Mouse (Mus musculus) neural tube, embryonic 11.5 days (tissue): ENCODE measurements around the gene Stam. TPM values are rescaled to one million over a fixed set of nuclear protein-coding genes. Genes with fewer than 3 reads are reported as not detected.

ENCODE experiments used
- ATAC-seq: fragments of 200-750 bp; cut with Nextera tagmentation; 2 replicates; pipeline ENCODE4 v1.8.0; 2017; ENCODE audit warnings: moderate number of reproducible peaks, mild to moderate bottlenecking, moderate TSS enrichment, moderate library complexity; ENCODE audit not compliant: insufficient read depth, low FRiP score, low TSS enrichment
- DNase-seq: peaks from one replicate; pipeline ENCODE4 v3.0.0-alpha.2; 2015; ENCODE audit warnings: low spot score
- H3K27ac ChIP-seq: fragments of 300-500 bp; sonication (generic); 2 replicates; pipeline ENCODE4 v1.5.1; 2014; ENCODE audit warnings: low read depth, mild to moderate bottlenecking, low read length
- H3K27me3 ChIP-seq: fragments of 300-500 bp; sonication (generic); 2 replicates; pipeline ENCODE4 v1.6.1; 2014; ENCODE audit warnings: mild to moderate bottlenecking, low read length, mixed read lengths; ENCODE audit not compliant: control insufficient read depth, insufficient read depth
- H3K36me3 ChIP-seq: fragments of 300-500 bp; sonication (generic); 2 replicates; pipeline ENCODE4 v1.6.1; 2014; ENCODE audit warnings: mild to moderate bottlenecking, low read length, moderate library complexity, mixed read lengths; ENCODE audit not compliant: control insufficient read depth, insufficient read depth
- H3K4me1 ChIP-seq: fragments of 300-500 bp; sonication (generic); 2 replicates; pipeline ENCODE4 v1.6.1; 2014; ENCODE audit warnings: low read length, mixed read lengths; ENCODE audit not compliant: control insufficient read depth, insufficient read depth
- H3K4me2 ChIP-seq: fragments of 300-500 bp; sonication (generic); 2 replicates; pipeline ENCODE4 v1.6.1; 2014; ENCODE audit warnings: low read depth, mild to moderate bottlenecking, moderate library complexity
- H3K4me3 ChIP-seq: fragments of 300-500 bp; sonication (generic); 2 replicates; pipeline ENCODE4 v1.5.1; 2014; ENCODE audit warnings: low read depth, low read length
- H3K9ac ChIP-seq: fragments of 300-500 bp; sonication (generic); 2 replicates; pipeline ENCODE4 v1.6.1; 2014; ENCODE audit warnings: mild to moderate bottlenecking, low read length
- H3K9me3 ChIP-seq: fragments of 300-500 bp; sonication (generic); 2 replicates; pipeline ENCODE4 v1.6.1; 2016; ENCODE audit warnings: low read length; ENCODE audit not compliant: control insufficient read depth
- WGBS: fragments of 180-500 bp; shearing (Covaris S2); extraction: QIAGEN DNeasy Blood & Tissue Kit; methylation state at CpG from one replicate; pipeline ENCODE4 v1.1.7; 2014; 5-methylcytosine and 5-hydroxymethylcytosine counted together
- polyA plus RNA-seq: library from polyadenylated mRNA; unstranded; fragments of >200 nt; fragmentation: Nextera tagmentation; extraction: Ambion mirVana; gene quantifications from 2 replicates; pipeline ENCODE4 v1.2.1, GENCODE M21; 2014

The Stam gene
- polyA plus RNA-seq = 112 and 115 TPM in 2 replicates

DNA sequence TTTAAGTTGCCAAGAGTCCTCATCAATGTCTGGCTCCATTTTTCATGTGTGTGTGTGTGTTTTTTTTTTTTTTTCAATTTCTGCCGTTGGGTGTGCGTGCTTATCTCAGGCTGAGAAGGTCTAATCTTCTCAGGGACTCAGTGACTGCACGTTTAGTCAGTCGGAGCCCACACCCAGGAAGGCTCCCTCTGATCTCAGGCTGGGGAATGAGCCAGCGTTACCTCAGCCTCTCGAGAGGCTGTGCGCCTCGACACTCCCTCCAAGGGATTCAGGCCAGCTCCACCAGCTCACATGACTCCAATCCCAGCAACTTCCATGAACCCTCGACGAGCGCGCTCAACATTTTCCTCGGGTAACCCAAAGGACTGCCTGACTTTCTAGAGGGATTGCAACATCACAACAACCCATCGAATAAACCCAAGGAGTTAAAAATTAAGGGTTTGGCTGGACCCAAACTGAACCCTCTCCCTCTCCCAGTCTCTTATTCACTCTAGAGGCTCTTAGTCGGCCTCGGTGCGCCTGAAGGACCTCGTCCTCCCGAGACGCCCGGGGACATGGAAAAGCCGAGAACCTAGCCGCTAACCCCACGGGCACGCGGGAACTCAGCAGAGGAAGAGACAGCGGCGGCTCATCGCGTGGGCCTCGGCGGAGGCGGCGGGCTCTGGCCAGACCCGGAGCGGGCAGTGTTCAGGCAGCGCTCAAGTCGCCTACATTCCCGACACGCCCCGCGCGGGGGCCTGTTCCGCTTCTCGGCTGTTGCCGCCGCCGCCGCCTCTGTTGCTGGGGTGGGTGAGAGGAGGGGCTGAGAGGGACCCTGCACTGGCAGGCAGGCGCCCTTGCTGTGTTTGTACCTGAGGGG lies at the start of gene Stam:
TSS of gene Stam (plus strand) at position 737 of the 859 bp plus-strand sequence.
- H3K4me1 ChIP-seq = peaks cover 11% of the 10 kb centered on the region
- peak; percentile 98 for ATAC-seq
- DNase-seq = peak; percentile 92
- peak within 1 kb of the TSS; percentile 81 for H3K27ac ChIP-seq
- peak within 1 kb of the TSS; percentile 62 for H3K4me2 ChIP-seq
- no peaks in the 10 kb centered on the region for H3K36me3 ChIP-seq
- H3K4me3 ChIP-seq = peak within 1 kb of the TSS; percentile 88
- under 1% methylated on average over 48 of the region's 50 CpGs for WGBS
- H3K27me3 ChIP-seq = no peaks in the 10 kb centered on the region
- H3K9ac ChIP-seq = peak within 1 kb of the TSS; percentile 83
- H3K9me3 ChIP-seq = no peaks in the 10 kb centered on the region

DNA sequence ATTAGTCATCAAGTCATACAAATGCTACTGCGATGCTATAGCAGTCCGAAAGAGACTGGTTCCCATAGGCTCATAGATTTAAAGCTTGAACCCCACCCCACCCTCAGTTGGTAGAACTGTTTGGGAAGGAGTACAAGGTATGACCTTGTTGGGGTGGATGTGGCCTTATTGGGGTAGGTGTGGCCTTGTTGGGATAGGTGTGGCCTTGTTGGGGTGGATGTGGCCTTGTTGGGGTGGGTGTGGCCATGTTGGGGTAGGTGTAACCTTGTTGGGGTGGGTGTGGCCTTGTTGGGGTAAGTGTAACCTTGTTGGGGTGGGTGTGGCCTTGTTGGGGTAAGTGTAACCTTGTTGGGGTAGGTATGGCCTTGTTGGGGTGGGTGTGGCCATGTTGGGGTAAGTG lies 32.6 kb upstream of the Stam start:
- Histone ChIP-seq H3K9ac (no peak overlapping the region), H3K36me3 (no peaks in the 10 kb centered on the region), H3K27ac (no peak overlapping the region), H3K9me3 (no peaks in the 10 kb centered on the region), H3K4me1 (no peaks in the 10 kb centered on the region), H3K27me3 (no peaks in the 10 kb centered on the region), H3K4me3 (no peak overlapping the region), H3K4me2 (no peak overlapping the region)
- DNase-seq = no peak
- ATAC-seq = no peak
- WGBS = 90% methylated on average over 2 of the region's 2 CpGs

DNA sequence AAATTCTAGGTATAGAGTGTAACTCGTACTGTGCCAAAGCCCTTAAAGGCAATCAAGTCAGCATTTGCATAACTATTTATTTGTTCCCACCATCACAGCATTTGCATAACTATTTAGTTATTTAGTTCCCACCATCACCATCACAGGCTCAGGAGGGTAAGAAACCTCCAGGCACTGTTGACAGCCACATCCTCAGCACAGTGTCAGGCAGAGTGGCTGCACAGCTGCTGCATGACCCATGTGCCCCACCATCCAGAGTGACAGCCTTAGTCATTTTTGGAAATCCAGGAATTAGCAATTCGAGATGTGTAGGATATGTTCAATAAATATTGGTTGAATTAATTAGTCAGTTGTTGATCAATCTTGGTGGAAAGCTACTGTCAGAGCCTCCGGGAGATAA lies 30.9 kb upstream of the Stam start:
- no peaks in the 10 kb centered on the region for H3K4me1 ChIP-seq
- H3K9ac ChIP-seq = no peak overlapping the region
- DNase-seq = no peak
- ATAC-seq = no peak
- no peaks in the 10 kb centered on the region for H3K9me3 ChIP-seq
- H3K36me3 ChIP-seq = no peaks in the 10 kb centered on the region
- no peaks in the 10 kb centered on the region for H3K27me3 ChIP-seq
- H3K4me2 ChIP-seq = no peak overlapping the region
- H3K4me3 ChIP-seq = no peak overlapping the region
- 73% methylated on average over 3 of the region's 3 CpGs for WGBS
- no peak overlapping the region for H3K27ac ChIP-seq

GRCm38 (mm10) chr2:14043577-14044170 lies 30.2 kb upstream of the Stam start:
- Histone ChIP-seq H3K4me1 (no peaks in the 10 kb centered on the region), H3K27ac (no peak overlapping the region), H3K9me3 (no peaks in the 10 kb centered on the region), H3K36me3 (no peaks in the 10 kb centered on the region), H3K9ac (no peak overlapping the region), H3K4me2 (no peak overlapping the region), H3K27me3 (no peaks in the 10 kb centered on the region), H3K4me3 (no peak overlapping the region)
- ATAC-seq (no peak), DNase-seq (no peak)
- 77% methylated on average over 9 of the region's 9 CpGs for WGBS

- Histone ChIP-seq H3K9ac (no peak overlapping the region), H3K9me3 (no peaks in the 10 kb centered on the region), H3K4me3 (no peak overlapping the region), H3K36me3 (no peaks in the 10 kb centered on the region), H3K4me1 (no peaks in the 10 kb centered on the region), H3K4me2 (no peak overlapping the region), H3K27ac (no peak overlapping the region), H3K27me3 (no peaks in the 10 kb centered on the region)
- peak; percentile 62 for ATAC-seq
- peak; percentile 69 for DNase-seq
Measured at GRCm38 (mm10) chr2:14048381-14048780, 25.5 kb upstream of the Stam start.

DNA sequence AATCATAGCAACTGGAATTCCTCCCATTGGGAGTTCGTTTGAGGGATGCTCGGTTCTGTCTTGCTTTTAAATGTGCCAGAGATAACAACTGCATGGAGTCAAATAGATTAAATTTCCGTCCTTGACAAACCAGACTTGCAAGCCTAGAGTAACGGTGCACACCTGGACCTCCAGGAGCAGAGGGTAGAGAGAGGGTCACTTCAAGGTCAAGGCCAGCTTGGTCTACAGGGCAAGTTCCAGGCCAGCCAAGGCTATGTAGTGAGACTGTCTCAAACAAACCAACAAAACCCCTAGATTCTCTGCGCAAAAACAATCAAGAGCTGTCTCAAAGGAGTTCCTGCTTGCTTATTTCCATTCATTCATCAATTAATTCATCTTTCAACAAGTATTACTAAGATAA lies 25.1 kb upstream of the Stam start:
- no peaks in the 10 kb centered on the region for H3K4me1 ChIP-seq
- no peaks in the 10 kb centered on the region for H3K27me3 ChIP-seq
- DNase-seq = no peak
- no peaks in the 10 kb centered on the region for H3K9me3 ChIP-seq
- no peak overlapping the region for H3K4me3 ChIP-seq
- H3K27ac ChIP-seq = no peak overlapping the region
- H3K9ac ChIP-seq = no peak overlapping the region
- H3K4me2 ChIP-seq = no peak overlapping the region
- WGBS = 80% methylated on average over 5 of the region's 5 CpGs
- ATAC-seq = peak; percentile 24; the same call in 1 of the 2 replicates
- H3K36me3 ChIP-seq = no peaks in the 10 kb centered on the region

GRCm38 (mm10) chr2:14053618-14054017 lies 20.3 kb upstream of the Stam start:
- 40% methylated on average over 3 of the region's 3 CpGs for WGBS
- ATAC-seq (no peak), DNase-seq (no peak)
- Histone ChIP-seq H3K9ac (no peak overlapping the region), H3K27me3 (no peaks in the 10 kb centered on the region), H3K4me3 (no peak overlapping the region), H3K36me3 (no peaks in the 10 kb centered on the region), H3K27ac (no peak overlapping the region), H3K4me2 (no peak overlapping the region), H3K9me3 (no peaks in the 10 kb centered on the region), H3K4me1 (no peaks in the 10 kb centered on the region)

GRCm38 (mm10) chr2:14054163-14054562 lies 19.7 kb upstream of the Stam start:
- 46% methylated on average over 3 of the region's 3 CpGs for WGBS
- ATAC-seq (no peak), DNase-seq (no peak)
- H3K9ac ChIP-seq = no peak overlapping the region
- no peaks in the 10 kb centered on the region for H3K9me3 ChIP-seq
- no peaks in the 10 kb centered on the region for H3K4me1 ChIP-seq
- H3K27me3 ChIP-seq = no peaks in the 10 kb centered on the region
- H3K36me3 ChIP-seq = no peaks in the 10 kb centered on the region
- no peak overlapping the region for H3K4me2 ChIP-seq
- H3K4me3 ChIP-seq = no peak overlapping the region
- no peak overlapping the region for H3K27ac ChIP-seq

- Histone ChIP-seq H3K9ac (peak overlapping the region; percentile 75), H3K4me2 (peak overlapping the region; percentile 69), H3K27me3 (no peaks in the 10 kb centered on the region), H3K27ac (peak overlapping the region; percentile 86), H3K4me3 (peak overlapping the region; percentile 76), H3K4me1 (no peaks in the 10 kb centered on the region), H3K36me3 (no peaks in the 10 kb centered on the region), H3K9me3 (no peaks in the 10 kb centered on the region)
- ATAC-seq = peak; percentile 18
- no peak for DNase-seq
- 2% methylated on average over 6 of the region's 6 CpGs for WGBS
Measured at GRCm38 (mm10) chr2:14054716-14055115, 19.2 kb upstream of the Stam start.
